Mouse (Mus musculus) splenic B cell, adult 2 months (primary cell): ENCODE data around the gene Fan1.

Experiments used
- DNase-seq: peaks from one replicate; pipeline ENCODE4 v3.0.0-alpha.2; 2011; ENCODE audit warnings: low read depth, low spot score
- H3K27me3 ChIP-seq: 2 replicates; pipeline ENCODE4 v1.6.1; 2012; ENCODE audit warnings: mild to moderate bottlenecking, low read length, moderate library complexity, mixed read lengths; ENCODE audit not compliant: control insufficient read depth, poor library complexity, insufficient read depth, severe bottlenecking
- H3K36me3 ChIP-seq: 2 replicates; pipeline ENCODE4 v1.6.1; 2012; ENCODE audit warnings: mild to moderate bottlenecking, low read length, moderate library complexity, mixed read lengths; ENCODE audit not compliant: control insufficient read depth, poor library complexity, insufficient read depth, severe bottlenecking

Fan1 gene

GRCm38 (mm10) chr7:64373830-64374562 is at the start of gene Fan1:
TSS of gene Fan1 (minus strand) at chr7:64374095.
- DNase-seq: peak; percentile 92
- Histone ChIP-seq H3K27me3 (no peaks in the 10 kb centered on the region), H3K36me3 (peaks cover 6% of the 10 kb centered on the region)

- DNase-seq: peak; percentile 11
- H3K27me3 ChIP-seq: no peaks in the 10 kb centered on the region
- no peaks in the 10 kb centered on the region for H3K36me3 ChIP-seq
Observed at GRCm38 (mm10) chr7:64403989-64404388, 30.1 kb upstream of the Fan1 start.

DNA sequence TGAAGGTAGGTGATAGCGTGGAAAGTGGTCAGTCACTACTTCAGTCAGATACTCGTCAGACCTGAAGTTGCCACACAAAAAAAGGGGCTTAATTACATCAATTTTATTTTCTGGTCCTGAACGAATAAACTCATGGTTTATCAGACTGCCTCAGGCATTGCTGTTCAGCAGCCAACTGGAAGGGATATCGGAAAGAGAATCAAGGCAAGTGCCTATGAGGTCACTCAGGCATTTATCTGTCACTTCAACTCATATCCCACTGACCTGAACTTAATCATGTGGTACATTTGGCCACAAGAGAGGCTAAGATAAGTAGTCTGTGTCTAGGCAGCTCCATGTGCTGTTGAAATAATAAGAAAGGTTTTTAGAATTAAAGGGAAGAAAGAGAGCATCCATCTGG is 28.6 kb upstream of the Fan1 start:
- no peaks in the 10 kb centered on the region for H3K36me3 ChIP-seq
- H3K27me3 ChIP-seq: no peaks in the 10 kb centered on the region
- no peak for DNase-seq

DNA sequence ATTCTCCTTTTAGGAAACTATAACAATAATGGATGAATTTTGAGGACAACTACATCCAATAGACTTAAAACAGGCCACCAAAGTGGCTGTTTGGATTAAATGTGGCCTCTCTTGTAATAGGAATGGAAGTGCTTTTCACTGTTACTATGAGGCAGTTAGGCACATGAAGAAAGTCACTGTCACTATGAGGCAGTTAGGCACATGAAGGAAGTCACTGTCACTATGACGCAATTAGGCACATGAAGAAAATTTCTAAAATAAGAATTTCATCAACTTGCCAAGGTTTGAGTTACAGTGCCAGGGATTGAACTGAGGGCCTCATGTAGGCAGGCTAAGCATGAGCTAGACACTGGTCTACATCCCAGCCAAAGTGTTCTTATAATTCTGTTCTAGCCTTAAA is 26.8 kb upstream of the Fan1 start:
- H3K27me3 ChIP-seq: no peaks in the 10 kb centered on the region
- no peaks in the 10 kb centered on the region for H3K36me3 ChIP-seq
- DNase-seq: no peak

GRCm38 (mm10) chr7:64392819-64393151 is 18.9 kb upstream of the Fan1 start:
- peaks cover 8% of the 10 kb centered on the region for H3K36me3 ChIP-seq
- no peak for DNase-seq
- H3K27me3 ChIP-seq: no peaks in the 10 kb centered on the region

- peaks cover 10% of the 10 kb centered on the region for H3K36me3 ChIP-seq
- H3K27me3 ChIP-seq: no peaks in the 10 kb centered on the region
- peak; percentile 97 for DNase-seq
Observed at GRCm38 (mm10) chr7:64392122-64392818, 18.4 kb upstream of the Fan1 start, which contains the start of the genes Mphosph10 and Mcee. TSS of gene Mphosph10 (minus strand) at chr7:64392268. TSS of gene Mcee (plus strand) at chr7:64392607.

GRCm38 (mm10) chr7:64391479-64391878 is 17.6 kb upstream of the Fan1 start:
- peaks cover 10% of the 10 kb centered on the region for H3K36me3 ChIP-seq
- H3K27me3 ChIP-seq: no peaks in the 10 kb centered on the region
- no peak for DNase-seq

GRCm38 (mm10) chr7:64373147-64373829 is 607 bp downstream of the Fan1 start:
- peak; percentile 44 for DNase-seq
- peaks cover 6% of the 10 kb centered on the region for H3K36me3 ChIP-seq

DNA sequence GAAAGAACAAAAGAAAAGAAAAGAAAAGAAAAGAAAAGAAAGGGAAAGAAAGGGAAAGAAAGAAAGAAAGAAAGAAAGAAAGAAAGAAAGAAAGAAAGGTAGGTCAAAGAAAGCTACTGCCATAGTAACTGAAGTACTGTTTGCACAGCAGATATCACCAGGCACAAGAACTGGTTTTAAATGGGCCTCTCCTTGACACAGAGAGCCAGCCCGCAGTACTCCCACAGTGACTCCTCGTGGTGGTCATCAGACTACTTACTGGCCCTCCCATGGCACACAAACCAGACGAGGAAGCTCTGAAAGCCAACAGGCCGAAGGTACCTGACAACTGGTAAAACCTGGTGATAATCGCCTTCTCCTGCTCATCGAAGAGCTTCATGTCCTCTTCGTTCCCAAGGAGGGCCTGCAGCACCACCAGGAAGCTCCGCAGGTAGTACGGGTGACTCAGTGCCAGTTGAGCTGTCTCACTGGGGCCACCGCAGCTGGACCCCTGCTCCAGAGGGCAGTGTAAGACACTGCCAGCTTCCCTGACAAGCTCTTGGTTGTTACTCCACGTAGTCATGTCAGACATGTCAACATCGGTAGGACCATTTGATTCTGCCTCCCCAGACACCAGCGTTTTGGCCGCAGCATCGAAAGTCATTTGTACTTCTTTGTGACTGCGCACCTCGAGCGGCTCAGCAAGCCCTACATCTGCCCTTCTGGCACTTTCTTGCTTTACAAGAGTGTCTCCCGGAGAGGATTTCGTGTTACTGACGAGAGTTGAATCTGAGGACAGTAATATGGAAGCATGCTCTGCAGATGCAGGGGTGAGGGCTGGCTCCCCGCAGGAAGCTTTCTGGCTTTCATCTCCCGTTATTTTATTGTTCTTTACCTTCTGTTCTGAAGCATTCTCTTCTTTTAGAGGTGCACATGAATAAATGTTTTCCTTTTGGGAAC is 1.7 kb downstream of the Fan1 start:
- DNase-seq: no peak
- peaks cover 3% of the 10 kb centered on the region for H3K36me3 ChIP-seq
- H3K27me3 ChIP-seq: no peaks in the 10 kb centered on the region

More at GRCm38 (mm10) chr7:64373147-64373829, 607 bp downstream of the Fan1 start:
- no peaks in the 10 kb centered on the region for H3K27me3 ChIP-seq

- Histone ChIP-seq H3K36me3 (no peaks in the 10 kb centered on the region; the same call in 1 of the 2 replicates), H3K27me3 (no peaks in the 10 kb centered on the region)
- DNase-seq: no peak
Observed at GRCm38 (mm10) chr7:64369841-64370240, 4.1 kb downstream of the Fan1 start.

DNA sequence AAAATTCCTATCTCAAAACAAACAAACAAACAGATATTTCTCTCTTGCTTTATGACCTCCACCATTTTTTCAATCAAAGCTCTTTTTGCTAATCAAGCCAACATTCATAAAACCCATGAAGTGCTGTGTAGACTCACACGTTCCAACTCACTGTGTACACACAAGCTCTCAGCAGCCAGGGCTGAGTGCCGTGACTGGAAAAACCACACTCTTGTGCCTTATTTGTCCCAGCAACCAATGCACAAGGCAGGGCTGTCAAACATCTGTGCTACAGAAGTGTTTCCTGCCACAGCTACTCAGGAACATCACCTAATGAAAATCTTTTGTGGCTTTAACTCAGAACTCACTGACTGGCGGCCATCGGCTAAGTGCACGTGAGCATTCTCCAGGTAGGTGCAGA is 8.0 kb downstream of the Fan1 start:
- no peak for DNase-seq
- peaks cover 6% of the 10 kb centered on the region for H3K36me3 ChIP-seq
- no peaks in the 10 kb centered on the region for H3K27me3 ChIP-seq

DNA sequence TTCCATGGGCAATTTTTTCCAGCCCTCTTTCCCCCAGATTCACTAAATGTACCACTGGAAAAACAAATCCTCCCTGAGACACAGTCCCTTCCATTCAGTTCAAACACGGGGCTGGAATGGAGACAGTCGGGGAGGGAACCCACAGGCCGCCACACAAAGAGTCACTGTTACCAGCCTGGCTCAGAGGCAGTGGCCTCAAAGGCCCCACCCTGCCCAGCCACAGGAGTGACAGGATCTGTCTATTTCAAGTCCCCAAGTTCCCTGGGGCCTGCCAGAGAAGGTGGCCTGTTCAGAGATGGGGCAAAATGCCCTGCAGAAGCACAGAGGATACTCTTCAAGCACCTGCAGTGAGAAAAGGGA is 13.3 kb downstream of the Fan1 start:
- DNase-seq: no peak
- peaks cover 12% of the 10 kb centered on the region for H3K36me3 ChIP-seq
- no peaks in the 10 kb centered on the region for H3K27me3 ChIP-seq

DNA sequence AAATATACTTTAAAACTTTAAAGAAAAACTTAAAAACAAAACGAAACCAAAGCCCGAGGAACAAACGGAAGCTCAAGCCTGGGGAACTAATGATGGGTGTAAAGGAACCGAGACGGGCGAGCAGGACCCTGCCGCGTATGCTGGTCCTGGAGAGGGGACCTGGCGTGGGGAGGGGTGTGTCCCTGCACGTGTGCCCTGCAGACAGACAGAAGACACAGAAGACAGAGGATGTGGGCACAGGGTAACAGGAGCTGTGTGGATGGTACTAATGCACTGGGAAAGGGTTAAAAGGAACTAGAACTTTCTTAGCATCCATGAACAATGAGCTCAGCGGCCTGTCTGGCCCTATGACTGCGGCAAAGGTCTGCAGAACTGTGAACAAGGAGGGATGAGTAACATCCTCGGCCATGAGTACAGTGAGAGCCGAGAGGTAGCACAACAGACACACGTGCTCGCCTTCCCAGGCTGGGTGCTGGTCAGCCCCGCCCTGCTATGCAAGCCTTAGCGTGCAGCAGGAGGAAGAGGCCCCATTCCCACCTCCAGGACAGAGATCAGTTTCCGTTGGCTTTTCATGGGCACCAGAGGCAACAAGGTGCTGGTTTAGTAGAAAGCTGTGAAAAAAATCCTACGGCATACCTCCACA is 13.8 kb downstream of the Fan1 start:
- Histone ChIP-seq H3K27me3 (no peaks in the 10 kb centered on the region), H3K36me3 (peaks cover 12% of the 10 kb centered on the region)
- DNase-seq: no peak

DNA sequence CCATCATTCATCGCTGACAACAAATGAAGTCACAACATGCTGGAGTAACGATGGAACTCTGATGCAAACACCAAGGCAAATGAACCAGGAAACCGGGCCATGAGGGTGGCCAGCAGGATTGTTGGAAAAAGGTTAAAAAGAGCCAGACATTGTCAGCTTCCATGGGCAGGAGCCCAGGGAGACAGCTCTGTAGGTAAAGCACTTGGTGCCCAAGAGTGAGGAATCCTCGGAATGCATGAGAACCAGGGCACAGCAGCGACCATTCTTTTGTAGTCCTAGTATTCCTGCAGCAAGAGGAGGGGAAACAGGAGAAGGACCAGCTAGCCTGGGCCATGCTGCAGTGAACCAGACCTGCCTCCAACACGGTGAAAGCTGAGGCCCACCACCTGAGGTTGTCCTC is 15.2 kb downstream of the Fan1 start:
- peaks cover 9% of the 10 kb centered on the region for H3K36me3 ChIP-seq
- DNase-seq: no peak
- H3K27me3 ChIP-seq: no peaks in the 10 kb centered on the region
